Mouse (Mus musculus) hindbrain, embryonic 11.5 days (tissue): ENCODE data around the gene Lrp11. TPM values are rescaled to one million over a fixed set of nuclear protein-coding genes. Genes with fewer than 3 reads are reported as not detected.

Experiments
- ATAC-seq: fragments of 200-750 bp; cut with Nextera tagmentation; 2 replicates; pipeline ENCODE4 v1.8.0; 2017; ENCODE audit warnings: mild to moderate bottlenecking, moderate TSS enrichment, moderate library complexity; ENCODE audit not compliant: low FRiP score
- DNase-seq: peaks from one replicate; pipeline ENCODE4 v3.0.0-alpha.2; 2015; ENCODE audit warnings: low spot score
- H3K27ac ChIP-seq: fragments of 300-500 bp; sonication (generic); 2 replicates; pipeline ENCODE4 v1.5.1; 2014; ENCODE audit warnings: mild to moderate bottlenecking, low read depth, low read length
- H3K27me3 ChIP-seq: fragments of 300-500 bp; sonication (generic); 2 replicates; pipeline ENCODE4 v1.6.1; 2014; ENCODE audit warnings: mild to moderate bottlenecking, low read length, moderate library complexity, mixed read lengths; ENCODE audit not compliant: control insufficient read depth, insufficient read depth
- H3K36me3 ChIP-seq: fragments of 300-500 bp; sonication (generic); 2 replicates; pipeline ENCODE4 v1.6.1; 2014; ENCODE audit warnings: mild to moderate bottlenecking, low read length, moderate library complexity, mixed read lengths; ENCODE audit not compliant: control insufficient read depth, insufficient read depth
- H3K4me1 ChIP-seq: fragments of 300-500 bp; sonication (generic); replicated peaks from 2 replicates; pipeline ENCODE4 v1.6.1; 2014; ENCODE audit warnings: low read length, mixed read lengths; ENCODE audit not compliant: control insufficient read depth, insufficient read depth
- H3K4me2 ChIP-seq: fragments of 300-500 bp; sonication (generic); replicated peaks from 2 replicates; pipeline ENCODE4 v1.6.1; 2014; ENCODE audit warnings: mild to moderate bottlenecking, low read depth, low read length
- H3K4me3 ChIP-seq: fragments of 300-500 bp; sonication (generic); 2 replicates; pipeline ENCODE4 v1.5.1; 2014; ENCODE audit warnings: low read depth, low read length
- H3K9ac ChIP-seq: fragments of 300-500 bp; sonication (generic); 2 replicates; pipeline ENCODE4 v1.6.1; 2014; ENCODE audit warnings: low read depth, low read length
- H3K9me3 ChIP-seq: fragments of 300-500 bp; sonication (generic); 2 replicates; pipeline ENCODE4 v1.6.1; 2016; ENCODE audit warnings: low read length; ENCODE audit not compliant: control insufficient read depth
- WGBS: fragments of 180-500 bp; shearing (Covaris S2); extraction: QIAGEN DNeasy Blood & Tissue Kit; methylation state at CpG from one replicate; pipeline ENCODE4 v1.1.7; 2014; 5-methylcytosine and 5-hydroxymethylcytosine counted together
- polyA plus RNA-seq: library from polyadenylated mRNA; unstranded; fragments of >200 nt; fragmentation: Nextera tagmentation; extraction: Ambion mirVana; gene quantifications from 2 replicates; pipeline ENCODE4 v1.2.1, GENCODE M21; 2014

Gene Lrp11
- polyA plus RNA-seq: 9.3 and 9.4 TPM in 2 replicates

DNA sequence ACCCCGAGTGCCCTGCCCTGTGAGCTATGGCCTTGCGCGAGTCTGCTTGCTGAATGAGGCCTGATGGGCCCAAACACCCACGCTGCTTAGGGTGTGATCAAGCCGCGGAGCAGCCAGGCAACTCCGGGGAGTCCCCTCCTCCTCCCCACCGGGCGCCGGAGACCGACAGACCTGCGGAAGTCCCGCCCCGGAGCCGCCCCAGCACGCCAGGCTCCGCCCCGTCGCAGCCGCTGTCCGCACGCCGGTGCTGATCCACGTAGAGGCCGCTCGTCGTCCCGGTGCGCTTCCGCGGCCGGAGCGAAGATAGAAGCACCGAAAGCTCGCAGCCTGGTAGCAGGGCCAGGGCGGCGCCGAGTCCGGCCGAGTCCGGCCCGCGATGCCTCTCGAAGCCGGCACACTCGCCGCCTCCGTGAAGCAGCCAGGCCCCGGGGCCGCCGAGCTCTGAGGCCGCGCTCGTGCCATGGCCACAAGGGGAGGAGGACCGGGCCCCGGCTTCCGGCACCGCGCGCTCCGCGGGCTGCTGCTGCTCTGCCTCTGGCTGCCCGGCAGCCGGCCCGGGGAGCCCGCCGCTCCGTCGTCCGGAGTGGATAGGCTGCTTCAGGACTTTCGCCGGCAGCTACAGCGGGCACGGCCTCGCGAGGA lies at the start of gene Lrp11:
TSS of gene Lrp11 (plus strand) at position 209 of the 642 bp plus-strand sequence.
- ATAC-seq (peak; percentile 96), DNase-seq (peak; percentile 94)
- under 1% methylated on average over 60 of the region's 76 CpGs for WGBS
- Histone ChIP-seq H3K9me3 (no peaks in the 10 kb centered on the region), H3K4me1 (peaks cover 7% of the 10 kb centered on the region; the same call in 1 of the 2 replicates), H3K9ac (peak within 1 kb of the TSS; percentile 67), H3K4me3 (peak within 1 kb of the TSS; percentile 84), H3K27me3 (0 out of 2 replicates have a peak, but pooled peaks cover 4% of the 10 kb centered on the region), H3K4me2 (peak within 1 kb of the TSS; percentile 99), H3K27ac (peak within 1 kb of the TSS; percentile 65), H3K36me3 (no peaks in the 10 kb centered on the region)

- Histone ChIP-seq H3K4me1 (no peaks in the 10 kb centered on the region), H3K4me2 (no peak overlapping the region), H3K36me3 (no peaks in the 10 kb centered on the region), H3K9me3 (no peaks in the 10 kb centered on the region), H3K27me3 (no peaks in the 10 kb centered on the region), H3K27ac (no peak overlapping the region), H3K9ac (no peak overlapping the region), H3K4me3 (no peak overlapping the region)
- DNase-seq (no peak), ATAC-seq (no peak)
Measured at GRCm38 (mm10) chr10:7578002-7578401, 11.6 kb upstream of the Lrp11 start.

DNA sequence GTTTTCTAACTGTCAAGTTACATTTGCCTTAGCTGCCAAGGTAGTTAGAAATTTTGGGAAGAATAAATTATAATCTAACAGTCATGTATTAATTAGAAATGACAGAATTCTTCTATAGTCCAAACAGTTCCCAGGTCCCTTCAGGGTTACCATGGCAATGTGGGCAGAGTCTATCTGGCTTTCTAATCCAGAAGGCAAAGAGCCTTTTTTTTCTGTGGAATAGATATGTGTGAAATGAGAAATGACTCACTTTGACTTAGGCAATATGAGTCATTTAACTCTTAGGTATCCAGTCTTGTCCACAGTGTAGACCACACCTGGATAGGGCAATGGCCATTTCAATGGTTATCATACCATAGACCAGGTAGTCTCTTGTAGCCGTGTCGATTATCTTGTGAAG lies 8.2 kb upstream of the Lrp11 start:
- Histone ChIP-seq H3K9ac (no peak overlapping the region), H3K27ac (no peak overlapping the region), H3K4me1 (no peaks in the 10 kb centered on the region), H3K4me3 (no peak overlapping the region), H3K9me3 (no peaks in the 10 kb centered on the region), H3K36me3 (no peaks in the 10 kb centered on the region), H3K27me3 (no peaks in the 10 kb centered on the region), H3K4me2 (no peak overlapping the region)
- DNase-seq (no peak), ATAC-seq (no peak)
- WGBS: 91% methylated on average over 2 of the region's 2 CpGs

- Histone ChIP-seq H3K4me2 (no peak overlapping the region), H3K4me3 (no peak overlapping the region), H3K9me3 (no peaks in the 10 kb centered on the region), H3K27me3 (no peaks in the 10 kb centered on the region), H3K4me1 (no peaks in the 10 kb centered on the region), H3K27ac (no peak overlapping the region), H3K9ac (no peak overlapping the region), H3K36me3 (no peaks in the 10 kb centered on the region)
- 41% methylated on average over 11 of the region's 11 CpGs for WGBS
- ATAC-seq (no peak), DNase-seq (no peak)
Measured at GRCm38 (mm10) chr10:7582157-7582890, 7.3 kb upstream of the Lrp11 start.

DNA sequence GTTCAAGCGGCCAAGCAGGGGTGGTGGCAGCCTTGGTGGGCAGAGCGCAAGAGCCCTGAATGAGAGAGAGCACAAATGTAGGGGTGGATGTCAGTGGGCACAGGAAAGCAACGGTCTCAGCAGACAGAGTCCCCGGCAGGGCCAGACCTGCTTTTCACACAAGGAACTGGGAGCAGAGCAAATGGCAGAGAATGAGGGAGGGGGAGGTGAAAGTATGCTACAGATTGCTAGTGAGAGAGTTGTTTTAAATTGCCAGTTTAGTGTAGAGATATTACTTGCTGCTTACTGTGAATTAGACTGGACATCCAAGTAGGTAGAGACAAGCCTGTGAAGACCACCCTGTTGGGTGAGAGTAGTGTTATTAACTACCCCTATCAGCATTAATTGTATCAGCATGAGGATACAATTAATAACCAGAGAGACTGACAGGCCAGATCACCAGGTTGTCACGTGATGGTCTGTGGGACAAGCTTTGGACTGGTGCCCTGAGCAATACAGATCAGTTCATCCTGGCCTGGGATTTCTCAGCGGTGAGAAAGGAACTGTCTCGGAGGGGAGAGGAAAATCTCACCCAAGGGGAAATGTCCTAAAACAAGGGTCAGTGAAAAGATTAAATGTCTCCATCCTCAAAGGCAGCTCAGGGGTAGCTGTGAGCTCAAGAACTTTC lies 6.6 kb upstream of the Lrp11 start:
- Histone ChIP-seq H3K9me3 (no peaks in the 10 kb centered on the region), H3K9ac (no peak overlapping the region), H3K27ac (no peak overlapping the region), H3K36me3 (no peaks in the 10 kb centered on the region), H3K27me3 (no peaks in the 10 kb centered on the region), H3K4me1 (no peaks in the 10 kb centered on the region), H3K4me3 (no peak overlapping the region), H3K4me2 (no peak overlapping the region)
- DNase-seq: no peak
- 63% methylated on average over 7 of the region's 7 CpGs for WGBS
- no peak for ATAC-seq

DNA sequence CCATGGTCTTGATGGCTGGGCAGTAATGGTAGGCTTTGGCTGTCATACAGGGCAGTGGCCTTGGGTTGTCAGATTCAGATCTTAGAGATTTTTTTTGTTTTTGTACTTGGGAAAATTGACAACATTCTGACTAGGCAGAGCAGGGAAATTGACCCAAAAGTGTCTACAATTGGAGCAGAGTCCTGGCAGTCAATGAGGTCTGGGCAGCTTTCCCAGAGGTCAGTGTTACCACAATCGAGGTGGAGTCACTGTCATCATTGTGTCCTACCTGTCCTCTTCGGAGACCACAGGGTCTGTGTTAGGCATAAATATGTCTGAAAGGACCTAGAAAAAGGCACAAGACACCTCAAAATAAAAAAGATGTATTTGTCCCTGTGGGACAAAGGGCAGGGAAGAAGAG lies 2.8 kb upstream of the Lrp11 start:
- no peak overlapping the region for H3K9ac ChIP-seq
- WGBS: 73% methylated on average over 2 of the region's 2 CpGs

GRCm38 (mm10) chr10:7590234-7590689 lies 662 bp downstream of the Lrp11 start:
- Histone ChIP-seq H3K4me2 (peak overlapping the region; percentile 99), H3K9ac (peak overlapping the region; percentile 67), H3K36me3 (no peaks in the 10 kb centered on the region), H3K27me3 (0 out of 2 replicates have a peak, but pooled peaks cover 4% of the 10 kb centered on the region), H3K4me1 (peaks cover 7% of the 10 kb centered on the region; the same call in 1 of the 2 replicates), H3K9me3 (no peaks in the 10 kb centered on the region), H3K27ac (peak overlapping the region; percentile 65), H3K4me3 (peak overlapping the region; percentile 84)
- ATAC-seq (peak; percentile 70; the same call in 1 of the 2 replicates), DNase-seq (no peak)
- under 1% methylated on average over 54 of the region's 54 CpGs for whole genome bisulfite sequencing

More for the DNA sequence above, 2.8 kb upstream of the Lrp11 start:
- ATAC-seq (no peak), DNase-seq (no peak)
- H3K27ac ChIP-seq: no peak overlapping the region
- H3K4me1 ChIP-seq: peaks cover 7% of the 10 kb centered on the region; the same call in 1 of the 2 replicates
- no peaks in the 10 kb centered on the region for H3K9me3 ChIP-seq
- no peaks in the 10 kb centered on the region for H3K36me3 ChIP-seq
- H3K4me3 ChIP-seq: no peak overlapping the region
- no peak overlapping the region for H3K4me2 ChIP-seq
- H3K27me3 ChIP-seq: 0 out of 2 replicates have a peak, but pooled peaks cover 4% of the 10 kb centered on the region

DNA sequence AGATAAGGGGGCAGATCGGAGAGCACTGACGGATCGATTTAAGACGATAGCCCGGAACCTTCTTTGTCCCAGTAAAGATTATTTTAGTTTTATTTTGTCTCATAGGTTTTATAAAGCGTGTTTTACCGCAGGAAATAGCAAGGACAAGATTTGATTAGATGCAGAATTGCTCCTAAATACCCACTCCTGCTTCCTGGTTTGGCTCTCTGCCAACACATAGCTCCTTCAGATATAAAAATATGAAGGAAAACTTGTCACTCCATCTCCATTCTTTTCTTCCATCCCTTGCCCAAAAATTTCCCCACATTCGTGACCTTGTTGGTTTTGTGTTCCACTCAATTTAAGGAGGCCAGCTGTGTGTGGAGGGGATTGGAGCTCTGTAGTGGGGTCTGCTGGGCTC lies 1.2 kb downstream of the Lrp11 start:
- peaks cover 7% of the 10 kb centered on the region; the same call in 1 of the 2 replicates for H3K4me1 ChIP-seq
- H3K27ac ChIP-seq: no peak overlapping the region
- no peaks in the 10 kb centered on the region for H3K36me3 ChIP-seq
- H3K9ac ChIP-seq: peak overlapping the region; percentile 67
- H3K9me3 ChIP-seq: no peaks in the 10 kb centered on the region
- peak overlapping the region; percentile 84 for H3K4me3 ChIP-seq
- DNase-seq (no peak), ATAC-seq (no peak)
- peak overlapping the region; percentile 99 for H3K4me2 ChIP-seq
- 5% methylated on average over 8 of the region's 8 CpGs for whole genome bisulfite sequencing
- 0 out of 2 replicates have a peak, but pooled peaks cover 4% of the 10 kb centered on the region for H3K27me3 ChIP-seq
